Mouse (Mus musculus): ENCODE data around the gene Popdc2. TPM values are rescaled to one million over a fixed set of nuclear protein-coding genes. Genes with fewer than 3 reads are reported as not detected.

Popdc2 gene
- polyA plus RNA-seq, 2 experiments from 2014 or later: 5.8 to 6.1 TPM

- ATAC-seq: no peak
Observed at GRCm38 (mm10) chr16:38406708-38407107, 44.7 kb downstream of the Popdc2 start.

DNA sequence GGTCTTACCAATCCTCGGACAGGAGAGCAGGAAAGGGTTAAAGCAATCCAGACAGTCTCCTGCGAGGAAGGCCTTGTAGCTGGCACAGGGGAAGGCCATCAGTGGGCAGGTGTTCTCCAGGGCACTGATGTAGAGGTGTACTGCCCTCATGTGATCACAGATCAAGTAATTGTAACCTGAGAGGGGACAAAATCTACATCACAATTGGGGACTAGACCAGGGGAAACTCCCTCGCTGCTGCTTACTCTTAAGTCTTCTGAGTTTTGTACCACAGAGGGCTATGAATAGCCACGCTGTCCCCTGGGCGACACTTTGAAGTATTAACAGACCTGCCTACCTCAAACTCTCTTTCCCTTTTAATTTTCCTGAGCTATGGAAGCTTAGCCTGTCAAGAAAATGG, 45.6 kb downstream of the Popdc2 start:
- ATAC-seq: no peak

DNA sequence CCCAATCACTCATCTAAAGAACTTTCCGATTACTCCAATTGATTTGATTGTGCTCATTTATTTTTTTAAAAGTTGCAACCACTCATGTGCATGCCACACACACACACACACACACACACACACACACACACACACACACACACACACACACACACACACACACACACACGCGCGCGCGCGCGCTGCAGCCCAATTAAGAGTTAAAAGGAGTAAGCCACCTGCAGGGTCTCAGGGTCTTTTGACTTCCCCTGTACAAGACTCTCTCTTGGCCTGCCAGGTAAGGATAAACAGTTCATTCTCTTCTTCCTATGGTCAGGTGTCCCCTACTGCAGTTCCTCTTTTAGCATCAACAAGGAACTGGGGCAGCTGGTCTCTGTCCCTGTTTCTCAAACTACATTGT, 46.4 kb downstream of the Popdc2 start:
- no peak for ATAC-seq

- ATAC-seq: no peak
Observed at GRCm38 (mm10) chr16:38414953-38415352, 52.9 kb downstream of the Popdc2 start.

DNA sequence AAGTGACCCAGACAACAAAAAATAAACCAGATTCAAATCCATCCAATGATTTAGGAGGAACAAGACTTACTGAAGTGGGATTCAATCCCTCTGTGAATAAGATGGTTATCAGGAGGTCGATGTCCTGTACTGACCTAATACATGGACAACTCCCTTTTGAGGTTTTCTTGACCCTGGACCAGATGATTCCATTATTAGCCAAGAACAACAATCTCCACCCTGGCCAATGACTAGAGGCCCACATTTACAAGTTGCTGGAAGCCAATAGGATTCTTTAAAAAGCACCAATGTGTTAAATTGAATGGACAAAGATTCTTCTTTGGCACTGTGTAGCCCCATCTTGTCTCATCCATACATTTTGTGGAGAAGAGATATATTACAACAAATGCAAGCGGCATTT, 63.4 kb downstream of the Popdc2 start:
- no peak for ATAC-seq

DNA sequence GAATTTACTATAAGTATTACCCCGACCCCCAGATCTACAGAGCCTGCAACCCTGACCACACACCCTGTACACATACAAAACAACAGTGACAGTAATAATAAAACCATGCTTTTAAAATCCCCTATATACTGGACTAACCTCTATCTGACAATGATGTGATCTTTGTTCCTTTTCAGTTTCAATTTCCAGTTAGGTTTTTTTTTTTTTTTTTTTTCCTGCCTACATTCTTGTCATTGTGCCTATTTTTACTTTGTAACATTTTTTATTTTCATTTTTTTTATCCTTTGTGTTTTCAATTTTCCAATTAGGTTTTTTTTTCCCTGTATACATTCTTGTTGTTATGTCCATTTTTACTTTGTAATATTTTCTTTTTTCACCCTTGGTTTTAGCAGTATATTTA, 63.8 kb downstream of the Popdc2 start:
- ATAC-seq: no peak

Other genes with a start within 250 kb of the Popdc2 start
- gene Nr1i2, start 67.4 kb upstream of the Popdc2 start, polyA plus RNA-seq (2017; shearing (Covaris generic)): not detected
- gene Maats1, start 20.1 kb upstream of the Popdc2 start, polyA plus RNA-seq (2017; shearing (Covaris generic)): under 1 TPM in 1 of 2 experiments, not detected in 1; 0.61 TPM
- 100 to 1,000 TPM; 254 to 296 TPM for gene Cox17, start 15.2 kb upstream of the Popdc2 start, polyA plus RNA-seq (2017; shearing (Covaris generic))
- gene Gm21987, start 15.2 kb upstream of the Popdc2 start, polyA plus RNA-seq (2017; shearing (Covaris generic)): not detected
- gene Pla1a, start 70.9 kb downstream of the Popdc2 start, polyA plus RNA-seq (2017; shearing (Covaris generic)): not detected
- gene Adprh, start 90.5 kb downstream of the Popdc2 start, polyA plus RNA-seq (2017; shearing (Covaris generic)): 10 to 100 TPM; 47.4 to 51.6 TPM
- 1 to 10 TPM; 3.8 to 4.3 TPM for gene Cd80, start 93.4 kb downstream of the Popdc2 start, polyA plus RNA-seq (2017; shearing (Covaris generic))
- 10 to 100 TPM; 11.4 to 15.4 TPM for gene Timmdc1, start 160.5 kb downstream of the Popdc2 start, polyA plus RNA-seq (2017; shearing (Covaris generic))
- gene Poglut1, start 188.0 kb downstream of the Popdc2 start, polyA plus RNA-seq (2017; shearing (Covaris generic)): 10 to 100 TPM; 32.4 to 38.7 TPM
- 10 to 100 TPM; 33.5 to 37.3 TPM for gene Tmem39a, start 196.5 kb downstream of the Popdc2 start, polyA plus RNA-seq (2017; shearing (Covaris generic))

All from activated CD4-positive, CD25-positive, alpha-beta regulatory T cell, adult 4 months (primary cell).